9 mouse cellular contexts compared by ENCODE assay signal in the genomic region with DNA sequence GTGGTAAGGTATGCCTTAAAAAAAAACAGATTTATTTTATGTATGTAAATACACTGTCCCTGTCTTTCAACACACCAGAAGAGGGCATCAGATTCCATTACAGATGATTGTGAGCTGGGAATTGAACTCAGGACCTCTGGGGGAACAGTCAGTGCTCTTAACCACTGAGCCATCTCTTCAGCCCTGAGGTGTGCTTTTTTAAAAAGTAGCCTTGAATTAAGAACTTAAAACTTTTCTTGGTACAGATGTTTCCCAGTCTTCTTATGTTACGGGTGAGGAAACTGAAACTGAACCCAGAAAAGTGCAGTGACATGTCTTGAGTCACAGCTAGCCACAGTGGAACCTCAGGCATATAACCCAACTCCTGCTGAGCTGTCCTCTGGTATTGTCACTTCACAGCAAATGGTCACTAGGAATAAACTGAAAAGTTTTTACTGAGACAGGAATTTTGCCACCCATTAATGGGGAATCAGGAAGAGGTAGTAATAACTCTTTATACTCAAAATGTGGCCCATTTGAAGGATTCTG. TPM values are rescaled to one million over a fixed set of nuclear protein-coding genes. Genes with fewer than 3 reads are reported as not detected.
A peak's percentile ranks its signal among the peaks of the same experiment; 100 is the strongest.
DNase-seq lines count a peak whose midpoint lies in the region; ATAC-seq and TF ChIP-seq lines count a peak whose summit lies in the region.
"Had no signal": no experiment of that assay in that cellular context is flagged by ENCODE, and none has a peak within 500 bp of the region (broad histone marks: within the 10 kb centered on the region; RNA-seq: fewer than 3 reads in every experiment).

No protein-coding gene starts in this region.

- no peak for ATAC-seq in kidney, embryonic 15.5 days (replicated peaks; ENCODE audit: low FRiP score)
- ATAC-seq in liver, embryonic 15.5 days (ENCODE audit: insufficient read depth) = peak; percentile 38; the same call in 1 of the 2 replicates
- no peak for ATAC-seq in frontal cortex, adult (ENCODE audit: low TSS enrichment)
- ATAC-seq in forebrain, embryonic 16.5 days = no peak

- H3K9me3 ChIP-seq in kidney, embryonic 15.5 days (replicated peaks) = no peaks in the 10 kb centered on the region
- no peaks in the 10 kb centered on the region for H3K9me3 ChIP-seq in liver, embryonic 15.5 days (replicated peaks)
- no peaks in the 10 kb centered on the region for H3K9me3 ChIP-seq in forebrain, embryonic 16.5 days (ENCODE audit: control insufficient read depth, low read length)

- TF ChIP-seq POLR2A in bone marrow, adult 2 months (IDR thresholded peaks at IDR 0.05; ENCODE audit: borderline replicate concordance, control insufficient read depth, low read depth, low read length) = no peak

- H3K4me1 ChIP-seq in kidney, embryonic 15.5 days = peaks cover 7% of the 10 kb centered on the region
- no peaks in the 10 kb centered on the region; the same call in 1 of the 2 replicates for H3K4me1 ChIP-seq in bone marrow, adult 2 months (ENCODE audit: control insufficient read depth, insufficient read depth, low read length)
- H3K4me1 ChIP-seq in liver, embryonic 15.5 days (replicated peaks) = peaks cover 26% of the 10 kb centered on the region
- no peaks in the 10 kb centered on the region for H3K4me1 ChIP-seq in forebrain, embryonic 16.5 days (replicated peaks; ENCODE audit: control insufficient read depth, insufficient read depth, low read length)

- H3K27ac ChIP-seq in kidney, embryonic 15.5 days = peak overlapping the region; percentile 66
- peak overlapping the region; percentile 57; the same call in 1 of the 2 replicates for H3K27ac ChIP-seq in bone marrow, adult 2 months (ENCODE audit: control insufficient read depth, insufficient read depth, low read depth, low read length, poor library complexity)
- peak overlapping the region; percentile 93 for H3K27ac ChIP-seq in liver, embryonic 15.5 days (replicated peaks)
- no peak overlapping the region for H3K27ac ChIP-seq in forebrain, embryonic 16.5 days (ENCODE audit: low read length)

- 70% methylated on average over 1 of the region's 1 CpGs for WGBS in kidney, embryonic 15.5 days
- 58% methylated on average over 1 of the region's 1 CpGs for WGBS in bone marrow, adult 2 months
- 77% methylated on average over 1 of the region's 1 CpGs for WGBS in liver, embryonic 15.5 days (ENCODE audit: insufficient replicate concordance)
- 100% methylated on average over 1 of the region's 1 CpGs for WGBS in forebrain, embryonic 16.5 days

- H3K9ac ChIP-seq in kidney, embryonic 15.5 days = no peak overlapping the region
- H3K9ac ChIP-seq in liver, embryonic 15.5 days = peak overlapping the region; percentile 33; the same call in 1 of the 2 replicates
- H3K9ac ChIP-seq in forebrain, embryonic 16.5 days (replicated peaks; ENCODE audit: low read depth, low read length) = no peak overlapping the region

- H3K27me3 ChIP-seq in kidney, embryonic 15.5 days = no peaks in the 10 kb centered on the region
- no peaks in the 10 kb centered on the region for H3K27me3 ChIP-seq in liver, embryonic 15.5 days
- H3K27me3 ChIP-seq in forebrain, embryonic 16.5 days (replicated peaks; ENCODE audit: control insufficient read depth, insufficient read depth, low read length) = no peaks in the 10 kb centered on the region

- no peak for TF ChIP-seq CTCF in bone marrow, adult 2 months (IDR thresholded peaks at IDR 0.05; ENCODE audit: control insufficient read depth, insufficient read depth, low read length)

- H3K36me3 ChIP-seq in kidney, embryonic 15.5 days = peaks cover 88% of the 10 kb centered on the region
- peaks cover 46% of the 10 kb centered on the region for H3K36me3 ChIP-seq in liver, embryonic 15.5 days (replicated peaks)
- peaks cover 21% of the 10 kb centered on the region for H3K36me3 ChIP-seq in forebrain, embryonic 16.5 days (ENCODE audit: control insufficient read depth, insufficient read depth)

- H3K4me3 ChIP-seq in kidney, embryonic 15.5 days (replicated peaks) = no peak overlapping the region
- no peak overlapping the region for H3K4me3 ChIP-seq in bone marrow, adult 2 months (replicated peaks; ENCODE audit: control insufficient read depth, low read depth, low read length)
- peak overlapping the region; percentile 49 for H3K4me3 ChIP-seq in liver, embryonic 15.5 days (replicated peaks)
- H3K4me3 ChIP-seq in forebrain, embryonic 16.5 days (replicated peaks; ENCODE audit: low read length) = no peak overlapping the region

- H3K4me2 ChIP-seq in kidney, embryonic 15.5 days = no peak overlapping the region
- H3K4me2 ChIP-seq in liver, embryonic 15.5 days = peak overlapping the region; percentile 60
- no peak overlapping the region for H3K4me2 ChIP-seq in forebrain, embryonic 16.5 days (ENCODE audit: low read length)

- DNase-seq in kidney, adult 18-20 months = no peak
- peak; percentile 35 for DNase-seq in CD4-positive, CD25-positive, alpha-beta regulatory T cell, adult 2 months (ENCODE audit: low read depth, low spot score)
- no peak for DNase-seq in left cerebral cortex, adult 8-10 months (ENCODE audit: low spot score in 2 of 2)
- DNase-seq: thymus, postnatal 4 days had no signal

RNA-seq across cellular contexts. Expression of gene Pcbp1, which starts 21.2 kb away (rescaled TPM):
- 488 and 506 TPM in 2 replicates for polyA plus RNA-seq in kidney, embryonic 15.5 days (2015; fragmentation: Nextera tagmentation; extraction: Ambion mirVana)
- polyA plus RNA-seq in bone marrow, adult 2 months (2011; ENCODE audit: insufficient read depth, insufficient read length, low replicate concordance, missing spikeins) = 52.9 and 86.3 TPM in 2 replicates
- polyA plus RNA-seq in liver, embryonic 15.5 days (2015; fragmentation: Nextera tagmentation; extraction: Ambion mirVana) = 253 and 255 TPM in 2 replicates
- total RNA-seq in left cerebral cortex, adult 8-10 months (2022) = 100 to 1,000 TPM; 179 to 184 (median 180) TPM
- 256 and 326 TPM in 2 replicates for polyA plus RNA-seq in forebrain, embryonic 16.5 days (2015; fragmentation: Nextera tagmentation; extraction: Ambion mirVana)
